Mouse (Mus musculus) adrenal gland, postnatal 10 days (tissue): ENCODE data around the gene 9230113P08Rik. TPM values are rescaled to one million over a fixed set of nuclear protein-coding genes. Genes with fewer than 3 reads are reported as not detected.
"Not testable (repeated sequence)": the region's sequence is repeated elsewhere in the genome, so short reads cannot be mapped to it uniquely, and the experiment has no call there.

Source experiments
- DNase-seq: peaks from one replicate; pipeline ENCODE4 v3.0.0; 2021; ENCODE audit warnings: mixed read lengths
- long read RNA-seq, 2 experiments: library from polyadenylated mRNA; stranded (forward); transcript quantifications; one replicate each; pipeline ENCODE4 v2.0.0; 2021
- total RNA-seq, 2 experiments: library from RNA; stranded (reverse); gene quantifications; 2 replicates each; pipeline ENCODE4 v1.2.3; 2021

The 9230113P08Rik gene
- total RNA-seq, result not detected
- long read RNA-seq, experiment 1, result 0 reads
- long read RNA-seq, experiment 2, result 0 reads

- not testable (repeated sequence) for DNase-seq
Measured at GRCm38 (mm10) chr9:35908123-35908522, at the start of gene 9230113P08Rik. TSS of gene 9230113P08Rik (plus strand) at chr9:35908423.

GRCm38 (mm10) chr9:35893112-35893511 is 15.1 kb upstream of the 9230113P08Rik start:
- not testable (repeated sequence) for DNase-seq

- DNase-seq, result no peak
Measured at GRCm38 (mm10) chr9:35904494-35904893, 3.7 kb upstream of the 9230113P08Rik start.

- DNase-seq, result no peak
Measured at GRCm38 (mm10) chr9:35930817-35931216, 22.6 kb downstream of the 9230113P08Rik start.

Other genes with a start within 250 kb of the 9230113P08Rik start
- gene Pate1, start 221.0 kb upstream of the 9230113P08Rik start, total RNA-seq, result not detected
- gene Gm17677, start 167.4 kb upstream of the 9230113P08Rik start, total RNA-seq, result not detected
- gene Gm17727, start 130.3 kb upstream of the 9230113P08Rik start, total RNA-seq, result not detected
- gene Gm27235, start 118.3 kb upstream of the 9230113P08Rik start, total RNA-seq, result not detected
- gene D730048I06Rik, start 118.3 kb upstream of the 9230113P08Rik start, total RNA-seq, result not detected
- gene 9230110F15Rik, start 64.3 kb upstream of the 9230113P08Rik start, total RNA-seq, result not detected
- not detected for gene Gm5916, start 220.4 kb downstream of the 9230113P08Rik start, total RNA-seq